Mouse (Mus musculus): Measurements from ENCODE around the gene Ahdc1.
A peak's percentile ranks its signal among the peaks of the same experiment; 100 is the strongest.

Gene Ahdc1

GRCm38 (mm10) chr4:133011028-133011820, at the start of gene Ahdc1:
Gene Ahdc1, plus strand, starts transcription at chr4:133011260.
- peak; percentile 93 for DNase-seq (ENCODE audit: low read depth)

- no peak for DNase-seq (ENCODE audit: low read depth)
These were observed 49.2 kb upstream of the Ahdc1 start for GRCm38 (mm10) chr4:132961866-132962265.

- no peak for DNase-seq (ENCODE audit: low read depth)
These were observed 48.4 kb upstream of the Ahdc1 start for GRCm38 (mm10) chr4:132962628-132963027.

- no peak for DNase-seq (ENCODE audit: low read depth)
These were observed 47.6 kb upstream of the Ahdc1 start for GRCm38 (mm10) chr4:132963436-132963835.

GRCm38 (mm10) chr4:132964064-132964463, 47.0 kb upstream of the Ahdc1 start:
- no peak for DNase-seq (ENCODE audit: low read depth)

GRCm38 (mm10) chr4:132964473-132964872, 46.6 kb upstream of the Ahdc1 start:
- no peak for DNase-seq (ENCODE audit: low read depth)

GRCm38 (mm10) chr4:132968105-132968938, 42.7 kb upstream of the Ahdc1 start:
- no peak for DNase-seq (ENCODE audit: low read depth)

GRCm38 (mm10) chr4:132971601-132972000, 39.5 kb upstream of the Ahdc1 start:
- DNase-seq (ENCODE audit: low read depth), result peak; percentile 57

GRCm38 (mm10) chr4:132972101-132972500, 39.0 kb upstream of the Ahdc1 start:
- no peak for DNase-seq (ENCODE audit: low read depth)

- DNase-seq (ENCODE audit: low read depth), result no peak
These were observed 38.5 kb upstream of the Ahdc1 start for GRCm38 (mm10) chr4:132972556-132972955.

- no peak for DNase-seq (ENCODE audit: low read depth)
These were observed 37.9 kb upstream of the Ahdc1 start for GRCm38 (mm10) chr4:132973186-132973585.

- no peak for DNase-seq (ENCODE audit: low read depth)
These were observed 37.2 kb upstream of the Ahdc1 start, which contains the start of gene Fgr for GRCm38 (mm10) chr4:132973814-132974398. Gene Fgr, plus strand, starts transcription at chr4:132974095.

GRCm38 (mm10) chr4:132974904-132975303, 36.2 kb upstream of the Ahdc1 start:
- DNase-seq (ENCODE audit: low read depth), result peak; percentile 48

GRCm38 (mm10) chr4:132975791-132976190, 35.3 kb upstream of the Ahdc1 start:
- DNase-seq (ENCODE audit: low read depth), result no peak

- DNase-seq (ENCODE audit: low read depth), result no peak
These were observed 34.3 kb upstream of the Ahdc1 start for GRCm38 (mm10) chr4:132976729-132977128.

GRCm38 (mm10) chr4:132977597-132977996, 33.5 kb upstream of the Ahdc1 start:
- DNase-seq (ENCODE audit: low read depth), result no peak

- DNase-seq (ENCODE audit: low read depth), result no peak
These were observed 31.9 kb upstream of the Ahdc1 start for GRCm38 (mm10) chr4:132979186-132979585.

- DNase-seq (ENCODE audit: low read depth), result no peak
These were observed 29.4 kb upstream of the Ahdc1 start for GRCm38 (mm10) chr4:132981621-132982020.

GRCm38 (mm10) chr4:132982999-132983398, 28.1 kb upstream of the Ahdc1 start:
- no peak for DNase-seq (ENCODE audit: low read depth)

- no peak for DNase-seq (ENCODE audit: low read depth)
These were observed 27.2 kb upstream of the Ahdc1 start for GRCm38 (mm10) chr4:132983664-132984512.

- no peak for DNase-seq (ENCODE audit: low read depth)
These were observed 22.3 kb upstream of the Ahdc1 start for GRCm38 (mm10) chr4:132988581-132989355.
